Mouse (Mus musculus): ENCODE measurements around the gene Fdxr.

DNA sequence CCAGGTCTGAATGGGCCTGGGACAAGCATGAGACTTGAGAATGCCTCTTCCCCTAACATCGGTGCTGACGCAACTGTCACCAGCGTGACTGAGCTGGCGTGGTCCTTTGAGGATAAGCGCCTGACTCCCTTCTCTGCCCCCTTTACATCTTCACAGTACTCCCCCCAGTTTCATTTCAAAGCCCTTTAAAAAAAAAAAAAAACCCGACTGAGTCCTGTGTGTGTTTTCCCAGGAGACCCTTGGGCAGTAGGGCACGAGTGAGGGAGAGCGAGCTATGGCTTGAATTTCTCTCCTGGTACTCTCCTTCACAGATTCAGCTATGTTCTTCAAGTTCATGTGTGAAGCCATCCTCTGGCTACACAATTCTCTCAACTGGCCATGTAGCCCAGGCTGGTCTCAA, 21.3 kb upstream of the Fdxr start:
- TF ChIP-seq REST (IDR thresholded peaks at IDR 0.05; ENCODE audit: insufficient read depth, insufficient read length) (no peak), MYOG (IDR thresholded peaks at IDR 0.05; ENCODE audit: control insufficient read depth in 1 of 3, insufficient read depth in 1 of 3, insufficient read length in 2 of 3, low read depth in 2 of 3) (no peak), POLR2A (IDR thresholded peaks at IDR 0.05; ENCODE audit: insufficient read length, low read depth) (no peak), TCF3 (IDR thresholded peaks at IDR 0.05; ENCODE audit: insufficient read length, low read depth) (no peak), MAX (IDR thresholded peaks at IDR 0.05; ENCODE audit: low read depth) (no peak), CEBPB (IDR thresholded peaks at IDR 0.05; ENCODE audit: insufficient read depth, poor library complexity, severe bottlenecking) (no peak), E2F4 (IDR thresholded peaks at IDR 0.05; ENCODE audit: insufficient read depth) (no peak), USF1 (IDR thresholded peaks at IDR 0.05; ENCODE audit: low read depth) (no peak), POLR2AphosphoS2 (IDR thresholded peaks at IDR 0.05; ENCODE audit: insufficient read length, low read depth) (no peak)
